Mouse (Mus musculus) G1E (cell line): ENCODE results near the gene Gm21981. TPM values are rescaled to one million over a fixed set of nuclear protein-coding genes. Genes with fewer than 3 reads are reported as not detected.

Source experiments
- ATAC-seq: 2 replicates; pipeline ENCODE4 v1.8.0; 2016; ENCODE audit warnings: mild to moderate bottlenecking; ENCODE audit not compliant: insufficient number of reproducible peaks, poor library complexity, low FRiP score, severe bottlenecking; ENCODE audit errors: extremely low read depth
- DNase-seq: peaks from one replicate; pipeline ENCODE4 v3.0.0; 2012; ENCODE audit warnings: low spot score
- H3K27me3 ChIP-seq: 2 replicates; pipeline ENCODE4 v1.6.1; 2012; ENCODE audit warnings: mild to moderate bottlenecking, low read length, inconsistent platforms; ENCODE audit not compliant: insufficient read depth
- H3K36me3 ChIP-seq: replicated peaks from 2 replicates; pipeline ENCODE3; 2012; ENCODE audit warnings: mild to moderate bottlenecking, inconsistent platforms
- H3K4me1 ChIP-seq: 2 replicates; pipeline ENCODE4 v1.6.1; 2012; ENCODE audit warnings: low read depth, low read length, inconsistent platforms, mixed read lengths; ENCODE audit not compliant: insufficient read depth
- H3K4me3 ChIP-seq: 2 replicates; pipeline ENCODE4 v1.5.1; 2012; ENCODE audit warnings: low read depth, mild to moderate bottlenecking, inconsistent platforms, low read length, moderate library complexity, mixed read lengths
- H3K9me3 ChIP-seq: replicated peaks from 2 replicates; pipeline ENCODE4 v1.6.1; 2012; ENCODE audit warnings: inconsistent platforms
- CTCF ChIP-seq: IDR thresholded peaks from 2 replicates; pipeline ENCODE4 v1.5.1; 2012; ENCODE audit warnings: low read depth, low read length, inconsistent platforms, mixed read lengths
- GATA1 ChIP-seq: IDR thresholded peaks from 2 replicates; pipeline ENCODE4 v1.6.1; 2012; ENCODE audit warnings: borderline replicate concordance, low read length, inconsistent platforms, mixed read lengths
- GATA2 ChIP-seq: IDR thresholded peaks from 2 replicates; pipeline ENCODE4 v1.6.1; 2012; ENCODE audit warnings: low read depth, low read length, inconsistent platforms, borderline replicate concordance
- POLR2AphosphoS5 ChIP-seq: IDR thresholded peaks from 2 replicates; pipeline ENCODE4 v1.6.1; 2012; ENCODE audit warnings: low read depth, low read length, inconsistent platforms; ENCODE audit not compliant: insufficient replicate concordance
- TAL1 ChIP-seq: conservative IDR thresholded peaks from 2 replicates; pipeline ENCODE4 v1.6.1; 2012; ENCODE audit warnings: low read depth, low read length, inconsistent platforms, mixed read lengths
- polyA plus RNA-seq: library from polyadenylated mRNA; stranded (reverse); fragments of >175 nt; gene quantifications from 2 replicates; pipeline ENCODE4 v1.2.3, GENCODE M21; 2012
- total RNA-seq, 2 experiments: library from RNA; stranded (forward) in 1 of 2; stranded (reverse) in 1 of 2; fragments of 200-1000 nt in 1 of 2; fragments of >200 nt in 1 of 2; fragmentation: Nextera tagmentation in 1 of 2; gene quantifications; 2 replicates each; pipeline ENCODE4 v1.2.3; 2014 to 2017

Gene Gm21981
- total RNA-seq (2014; fragmentation: Nextera tagmentation) = not detected in 2 replicates
- total RNA-seq (2017) = 0.12 and 0.71 TPM in 2 replicates
- polyA plus RNA-seq = 0.21 and 0.44 TPM in 2 replicates

GRCm38 (mm10) chr17:47694442-47694502 lies at the start of gene Gm21981:
Gm21981 (minus strand) TSS chr17:47694455.
- Histone ChIP-seq H3K4me3 (peak within 1 kb of the TSS; percentile 75), H3K4me1 (peaks cover 37% of the 10 kb centered on the region), H3K9me3 (no peaks in the 10 kb centered on the region), H3K36me3 (peaks cover 28% of the 10 kb centered on the region), H3K27me3 (peaks cover 31% of the 10 kb centered on the region)
- ATAC-seq (no peak), DNase-seq (no peak)
- TF ChIP-seq TAL1 (no peak), POLR2AphosphoS5 (no peak), CTCF (no peak), GATA2 (no peak), GATA1 (no peak)

- Histone ChIP-seq H3K4me1 (peaks cover 61% of the 10 kb centered on the region), H3K27me3 (no peaks in the 10 kb centered on the region), H3K9me3 (peaks cover 2% of the 10 kb centered on the region; the same call in 1 of the 2 replicates), H3K4me3 (peak overlapping the region; percentile 61; the same call in 1 of the 2 replicates), H3K36me3 (peaks cover 20% of the 10 kb centered on the region)
- peak; percentile 90 for ATAC-seq
- peak; percentile 90 for DNase-seq
- TF ChIP-seq GATA1 = no peak
- TF ChIP-seq POLR2AphosphoS5 = no peak
- peak; percentile 54 for TF ChIP-seq CTCF
- no peak for TF ChIP-seq GATA2
- peak; percentile 61 for TF ChIP-seq TAL1
These were observed 48.9 kb upstream of the Gm21981 start for GRCm38 (mm10) chr17:47742991-47743734.

GRCm38 (mm10) chr17:47740186-47740585 lies 45.9 kb upstream of the Gm21981 start:
- 0 out of 2 replicates have a peak, but pooled peaks cover 4% of the 10 kb centered on the region for H3K27me3 ChIP-seq
- peaks cover 12% of the 10 kb centered on the region for H3K36me3 ChIP-seq
- no peak overlapping the region for H3K4me3 ChIP-seq
- H3K4me1 ChIP-seq = peaks cover 71% of the 10 kb centered on the region
- no peak for TF ChIP-seq TAL1
- no peak for TF ChIP-seq GATA2
- TF ChIP-seq CTCF = no peak
- TF ChIP-seq GATA1 = no peak
- no peak for ATAC-seq
- H3K9me3 ChIP-seq = peaks cover 2% of the 10 kb centered on the region; the same call in 1 of the 2 replicates
- no peak for DNase-seq

- ATAC-seq (no peak), DNase-seq (peak; percentile 44)
- no peak for TF ChIP-seq GATA1
- no peak for TF ChIP-seq CTCF
- TF ChIP-seq POLR2AphosphoS5 = no peak
- TF ChIP-seq GATA2 = no peak
- TF ChIP-seq TAL1 = no peak
- Histone ChIP-seq H3K9me3 (no peaks in the 10 kb centered on the region), H3K4me1 (peaks cover 68% of the 10 kb centered on the region), H3K36me3 (peaks cover 8% of the 10 kb centered on the region), H3K27me3 (0 out of 2 replicates have a peak, but pooled peaks cover 9% of the 10 kb centered on the region), H3K4me3 (peak overlapping the region; percentile 85)
These were observed 44.9 kb upstream of the Gm21981 start for GRCm38 (mm10) chr17:47738879-47739798.

- peak overlapping the region; percentile 85 for H3K4me3 ChIP-seq
- no peaks in the 10 kb centered on the region for H3K9me3 ChIP-seq
- peak; percentile 53 for DNase-seq
- peaks cover 16% of the 10 kb centered on the region for H3K27me3 ChIP-seq
- H3K4me1 ChIP-seq = peaks cover 65% of the 10 kb centered on the region
- peaks cover 7% of the 10 kb centered on the region for H3K36me3 ChIP-seq
- peak; percentile 41 for ATAC-seq
- TF ChIP-seq GATA2 (no peak), TAL1 (no peak), CTCF (no peak), POLR2AphosphoS5 (no peak), GATA1 (no peak)
These were observed 44.0 kb upstream of the Gm21981 start for GRCm38 (mm10) chr17:47738066-47738878.
